ENCODE assay signal across 17 mouse cellular contexts in genomic region chr11:63785281-63785886, GRCm38 (mm10).
DNase-seq lines count a peak whose midpoint lies in the region; ATAC-seq and TF ChIP-seq lines count a peak whose summit lies in the region.
"Had no signal": no experiment of that assay in that cellular context is flagged by ENCODE, and none has a peak within 500 bp of the region (broad histone marks: within the 10 kb centered on the region; RNA-seq: fewer than 3 reads in every experiment).

No protein-coding gene starts in this region.

- H3K36me3 ChIP-seq in forebrain, embryonic 12.5 days (replicated peaks), result no peaks in the 10 kb centered on the region
- H3K36me3 ChIP-seq in forebrain, postnatal 0 days (ENCODE audit: insufficient read depth), result no peaks in the 10 kb centered on the region
- no peaks in the 10 kb centered on the region for H3K36me3 ChIP-seq in embryonic facial prominence, embryonic 10.5 days (replicated peaks)
- no peaks in the 10 kb centered on the region for H3K36me3 ChIP-seq in midbrain, postnatal 0 days (ENCODE audit: insufficient read depth, low read length)
- H3K36me3 ChIP-seq: limb, embryonic 15.5 days had no signal

- no peak for TF ChIP-seq CTCF in forebrain, postnatal 0 days (IDR thresholded peaks at IDR 0.05; ENCODE audit: low read depth)
- no peak for TF ChIP-seq CTCF in midbrain, postnatal 0 days (IDR thresholded peaks at IDR 0.05)

- H3K27me3 ChIP-seq in forebrain, embryonic 12.5 days, result peaks cover 41% of the 10 kb centered on the region
- H3K27me3 ChIP-seq in forebrain, postnatal 0 days (ENCODE audit: insufficient read depth, low read length), result no peaks in the 10 kb centered on the region; the same call in none of the 2 replicates
- peaks cover 73% of the 10 kb centered on the region for H3K27me3 ChIP-seq in embryonic facial prominence, embryonic 10.5 days (replicated peaks; ENCODE audit: low read depth, poor library complexity, severe bottlenecking)
- no peaks in the 10 kb centered on the region for H3K27me3 ChIP-seq in midbrain, postnatal 0 days (ENCODE audit: insufficient read depth, low read length)

- no peaks in the 10 kb centered on the region for H3K9me3 ChIP-seq in forebrain, embryonic 12.5 days
- no peaks in the 10 kb centered on the region for H3K9me3 ChIP-seq in forebrain, postnatal 0 days (ENCODE audit: low read length)
- no peaks in the 10 kb centered on the region for H3K9me3 ChIP-seq in embryonic facial prominence, embryonic 10.5 days
- H3K9me3 ChIP-seq in midbrain, postnatal 0 days (ENCODE audit: low read length), result no peaks in the 10 kb centered on the region
- H3K9me3 ChIP-seq: limb, embryonic 15.5 days had no signal

- no peak overlapping the region for H3K9ac ChIP-seq in forebrain, embryonic 12.5 days
- no peak overlapping the region for H3K9ac ChIP-seq in forebrain, postnatal 0 days
- no peak overlapping the region for H3K9ac ChIP-seq in midbrain, postnatal 0 days (replicated peaks; ENCODE audit: low read length, poor library complexity, severe bottlenecking)
- H3K9ac ChIP-seq: limb, embryonic 15.5 days had no signal

- H3K4me2 ChIP-seq in forebrain, embryonic 12.5 days, result peak overlapping the region; percentile 19; the same call in 1 of the 2 replicates
- H3K4me2 ChIP-seq in forebrain, postnatal 0 days (ENCODE audit: low read depth), result no peak overlapping the region
- H3K4me2 ChIP-seq in midbrain, postnatal 0 days (ENCODE audit: low read depth, low read length, poor library complexity, severe bottlenecking), result no peak overlapping the region
- H3K4me2 ChIP-seq: limb, embryonic 15.5 days had no signal

- H3K27ac ChIP-seq in forebrain, embryonic 12.5 days, result no peak overlapping the region
- no peak overlapping the region for H3K27ac ChIP-seq in forebrain, postnatal 0 days (ENCODE audit: low read depth, low read length)
- H3K27ac ChIP-seq in embryonic facial prominence, embryonic 10.5 days (replicated peaks), result no peak overlapping the region
- no peak overlapping the region for H3K27ac ChIP-seq in midbrain, postnatal 0 days (ENCODE audit: low read depth, low read length)
- H3K27ac ChIP-seq: limb, embryonic 15.5 days had no signal

- DNase-seq in forebrain, postnatal 0 days, result no peak
- peak; percentile 28 for DNase-seq in embryonic facial prominence, embryonic 10.5 days (ENCODE audit: low spot score)
- DNase-seq in kidney, adult 8-10 months, result peak; percentile 8 to 9
- peak; percentile 51 for DNase-seq in midbrain, postnatal 0 days (ENCODE audit: low spot score)
- no peak for DNase-seq in urinary bladder, adult 18-20 months (ENCODE audit: low spot score in 2 of 2)
- DNase-seq in left cerebral cortex, postnatal 10 days (ENCODE audit: extremely low spot score in 1 of 2, low spot score in 2 of 2), result no peak
- no peak for DNase-seq in adipocyte (ENCODE audit: low spot score)
- DNase-seq: cerebellum, postnatal 36 days; gastrocnemius, postnatal 14 days; right cerebral cortex, adult 18-20 months; thymus, adult 2 months had no signal

- H3K4me1 ChIP-seq in forebrain, embryonic 12.5 days, result peaks cover 11% of the 10 kb centered on the region
- no peaks in the 10 kb centered on the region for H3K4me1 ChIP-seq in forebrain, postnatal 0 days (ENCODE audit: insufficient read depth)
- H3K4me1 ChIP-seq in embryonic facial prominence, embryonic 10.5 days, result peaks cover 31% of the 10 kb centered on the region
- H3K4me1 ChIP-seq in midbrain, postnatal 0 days (ENCODE audit: insufficient read depth, low read length), result 0 out of 2 replicates have a peak, but pooled peaks cover 4% of the 10 kb centered on the region

- intact Hi-C loops in left cerebral cortex, postnatal 10 days (cut with DNase I), result no loop called here

- H3K4me3 ChIP-seq in forebrain, embryonic 12.5 days (replicated peaks), result no peak overlapping the region
- no peak overlapping the region for H3K4me3 ChIP-seq in forebrain, postnatal 0 days (ENCODE audit: low read depth, low read length)
- no peak overlapping the region for H3K4me3 ChIP-seq in embryonic facial prominence, embryonic 10.5 days
- no peak overlapping the region for H3K4me3 ChIP-seq in midbrain, postnatal 0 days (ENCODE audit: low read depth, low read length)
- H3K4me3 ChIP-seq: erythroblast, embryonic 14.5 days; limb, embryonic 15.5 days; myocyte had no signal

- peak; percentile 39 for ATAC-seq in forebrain, embryonic 12.5 days (ENCODE audit: low FRiP score)
- no peak for ATAC-seq in forebrain, postnatal 0 days
- ATAC-seq in midbrain, postnatal 0 days (ENCODE audit: low FRiP score), result no peak
- ATAC-seq: intestine, embryonic 16.5 days; lung, postnatal 0 days had no signal

- WGBS in forebrain, embryonic 12.5 days, result 2% methylated on average over 8 of the region's 8 CpGs
- WGBS in forebrain, postnatal 0 days, result 6% methylated on average over 8 of the region's 8 CpGs
- WGBS in embryonic facial prominence, embryonic 10.5 days, result 12% methylated on average over 8 of the region's 8 CpGs
- 18% methylated on average over 8 of the region's 8 CpGs for WGBS in midbrain, postnatal 0 days

Comparison
In these comparisons a context has a peak if more than half of its experiments do, and no peak if none do; other contexts are left out.
1. DNase-seq: peak in embryonic facial prominence, embryonic 10.5 days (single experiment), kidney, adult 8-10 months (2 of 2) and midbrain, postnatal 0 days (single experiment); none in forebrain, postnatal 0 days (single experiment), urinary bladder, adult 18-20 months (0 of 2), left cerebral cortex, postnatal 10 days (0 of 2) and adipocyte (single experiment).